Mouse (Mus musculus): ENCODE measurements around the gene Jun. TPM values are rescaled to one million over a fixed set of nuclear protein-coding genes. Genes with fewer than 3 reads are reported as not detected.

Gene Jun
- total and polyA plus RNA-seq, 3 experiments, result not detected

GRCm38 (mm10) chr4:95005251-95005830 lies 46.7 kb downstream of the Jun start:
- H3K27me3 ChIP-seq (ENCODE audit: control insufficient read depth in 1 of 2, insufficient read depth in 2 of 2, low read length in 2 of 2), result no peaks in the 10 kb centered on the region
- no peaks in the 10 kb centered on the region for H3K4me1 ChIP-seq (ENCODE audit: control insufficient read depth in 1 of 2, insufficient read depth in 2 of 2, low read length in 2 of 2)
- no peak overlapping the region for H3K9ac ChIP-seq (ENCODE audit: control insufficient read depth, low read depth, low read length, poor library complexity, severe bottlenecking)
- no peaks in the 10 kb centered on the region for H3K36me3 ChIP-seq (ENCODE audit: control insufficient read depth in 1 of 2, insufficient read depth in 2 of 2, low read length in 2 of 2)
- H3K79me2 ChIP-seq (ENCODE audit: control insufficient read depth, insufficient read depth, low read length, poor library complexity), result no peaks in the 10 kb centered on the region
- no peaks in the 10 kb centered on the region for H3K9me3 ChIP-seq (replicated peaks; ENCODE audit: insufficient read depth, low read length)
- no peak for DNase-seq (ENCODE audit: low read depth, low spot score)
- no peak overlapping the region for H3K4me3 ChIP-seq (ENCODE audit: control insufficient read depth in 1 of 2, insufficient read depth in 1 of 2, low read depth in 2 of 2, low read length in 2 of 2)
- no peak for TF ChIP-seq USF2 (IDR thresholded peaks at IDR 0.05; ENCODE audit: borderline replicate concordance in 1 of 2, insufficient read depth in 1 of 2, low read depth in 1 of 2, low read length in 2 of 2)
- TF ChIP-seq UBTF (IDR thresholded peaks at IDR 0.05; ENCODE audit: borderline replicate concordance, insufficient read depth, low read depth, low read length), result no peak
- no peak for TF ChIP-seq GATA1 (IDR thresholded peaks at IDR 0.05; ENCODE audit: low read depth, low read length)
- H3K27ac ChIP-seq (ENCODE audit: control insufficient read depth, low read depth, low read length), result no peak overlapping the region

GRCm38 (mm10) chr4:95001043-95001775 lies 50.8 kb downstream of the Jun start:
- Histone ChIP-seq H3K79me2 (ENCODE audit: control insufficient read depth, insufficient read depth, low read length, poor library complexity) (no peaks in the 10 kb centered on the region), H3K27me3 (ENCODE audit: control insufficient read depth in 1 of 2, insufficient read depth in 2 of 2, low read length in 2 of 2) (no peaks in the 10 kb centered on the region), H3K27ac (ENCODE audit: control insufficient read depth, low read depth, low read length) (no peak overlapping the region), H3K9ac (ENCODE audit: control insufficient read depth, low read depth, low read length, poor library complexity, severe bottlenecking) (no peak overlapping the region), H3K9me3 (replicated peaks; ENCODE audit: insufficient read depth, low read length) (no peaks in the 10 kb centered on the region), H3K36me3 (ENCODE audit: control insufficient read depth in 1 of 2, insufficient read depth in 2 of 2, low read length in 2 of 2) (no peaks in the 10 kb centered on the region), H3K4me3 (ENCODE audit: control insufficient read depth in 1 of 2, insufficient read depth in 1 of 2, low read depth in 2 of 2, low read length in 2 of 2) (no peak overlapping the region), H3K4me1 (ENCODE audit: control insufficient read depth in 1 of 2, insufficient read depth in 2 of 2, low read length in 2 of 2) (no peaks in the 10 kb centered on the region)
- TF ChIP-seq ZMIZ1 (IDR thresholded peaks at IDR 0.05; ENCODE audit: low read depth, low read length) (no peak), MYC (IDR thresholded peaks at IDR 0.05; ENCODE audit: low read depth, low read length) (no peak), GATA1 (IDR thresholded peaks at IDR 0.05; ENCODE audit: low read depth, low read length) (no peak), TAL1 (IDR thresholded peaks at IDR 0.05; ENCODE audit: low read length) (no peak), JUND (IDR thresholded peaks at IDR 0.05; ENCODE audit: low read depth, low read length) (no peak), MAX (IDR thresholded peaks at IDR 0.05; ENCODE audit: low read length) (no peak), USF2 (IDR thresholded peaks at IDR 0.05; ENCODE audit: borderline replicate concordance in 1 of 2, insufficient read depth in 1 of 2, low read depth in 1 of 2, low read length in 2 of 2) (no peak), MXI1 (IDR thresholded peaks at IDR 0.05; ENCODE audit: low read depth, low read length) (no peak), POLR2A (IDR thresholded peaks at IDR 0.05; ENCODE audit: control insufficient read depth in 1 of 2, insufficient read depth in 1 of 2, low read depth in 1 of 2, low read length in 2 of 2, poor library complexity in 1 of 2) (no peak), KAT2A (conservative IDR thresholded peaks at IDR 0.05; ENCODE audit: low read depth, low read length) (no peak)
- DNase-seq (ENCODE audit: low read depth, low spot score), result no peak

DNA sequence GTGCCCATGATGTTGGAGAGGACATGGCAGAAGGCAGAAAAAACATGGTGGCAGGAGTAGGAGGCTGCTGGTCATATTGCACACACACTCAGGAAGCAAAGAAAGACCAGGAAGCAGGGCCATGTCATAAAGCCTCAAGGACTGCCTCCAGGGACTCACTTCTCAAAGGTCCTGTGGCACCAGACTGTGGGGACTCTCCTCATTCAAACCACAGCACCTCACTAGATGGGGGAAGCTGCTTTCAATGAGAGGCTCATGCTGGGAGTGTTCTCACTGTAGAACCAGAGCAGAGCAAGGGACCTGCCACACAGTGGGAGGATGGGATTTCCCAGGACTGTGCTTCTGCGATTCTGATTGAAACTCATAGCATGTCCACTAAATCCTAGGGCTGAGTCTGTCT lies 51.9 kb downstream of the Jun start:
- Histone ChIP-seq H3K27ac (ENCODE audit: control insufficient read depth, low read depth, low read length) (no peak overlapping the region), H3K79me2 (ENCODE audit: control insufficient read depth, insufficient read depth, low read length, poor library complexity) (no peaks in the 10 kb centered on the region), H3K9ac (ENCODE audit: control insufficient read depth, low read depth, low read length, poor library complexity, severe bottlenecking) (no peak overlapping the region), H3K9me3 (replicated peaks; ENCODE audit: insufficient read depth, low read length) (no peaks in the 10 kb centered on the region), H3K27me3 (ENCODE audit: control insufficient read depth in 1 of 2, insufficient read depth in 2 of 2, low read length in 2 of 2) (no peaks in the 10 kb centered on the region), H3K36me3 (ENCODE audit: control insufficient read depth in 1 of 2, insufficient read depth in 2 of 2, low read length in 2 of 2) (no peaks in the 10 kb centered on the region), H3K4me1 (ENCODE audit: control insufficient read depth in 1 of 2, insufficient read depth in 2 of 2, low read length in 2 of 2) (no peaks in the 10 kb centered on the region), H3K4me3 (ENCODE audit: control insufficient read depth in 1 of 2, insufficient read depth in 1 of 2, low read depth in 2 of 2, low read length in 2 of 2) (no peak overlapping the region)
- TF ChIP-seq MEF2A (IDR thresholded peaks at IDR 0.05; ENCODE audit: extremely low read depth, insufficient replicate concordance, low read depth, low read length, poor library complexity, severe bottlenecking), result no peak
- no peak for TF ChIP-seq E2F4 (IDR thresholded peaks at IDR 0.05; ENCODE audit: borderline replicate concordance, low read depth, low read length)
- no peak for TF ChIP-seq TBP (IDR thresholded peaks at IDR 0.05; ENCODE audit: low read depth, low read length)
- TF ChIP-seq CTCF (IDR thresholded peaks at IDR 0.05 in 2 of 3, conservative IDR thresholded peaks at IDR 0.05 in 1 of 3; ENCODE audit: control insufficient read depth in 1 of 3, insufficient read depth in 1 of 3, low read depth in 2 of 3, low read length in 3 of 3, poor library complexity in 1 of 3, severe bottlenecking in 1 of 3), result no peak
- no peak for TF ChIP-seq BHLHE40 (IDR thresholded peaks at IDR 0.05; ENCODE audit: borderline replicate concordance, low read depth, low read length)
- no peak for TF ChIP-seq TCF12 (IDR thresholded peaks at IDR 0.05; ENCODE audit: low read depth, low read length)
- no peak for TF ChIP-seq POLR2A (IDR thresholded peaks at IDR 0.05; ENCODE audit: control insufficient read depth in 1 of 2, insufficient read depth in 1 of 2, low read depth in 1 of 2, low read length in 2 of 2, poor library complexity in 1 of 2)
- TF ChIP-seq MAX (IDR thresholded peaks at IDR 0.05; ENCODE audit: low read length), result no peak
- no peak for TF ChIP-seq POLR2AphosphoS2 (IDR thresholded peaks at IDR 0.05; ENCODE audit: low read length)
- no peak for TF ChIP-seq GABPA (IDR thresholded peaks at IDR 0.05; ENCODE audit: low read depth, low read length)
- no peak for TF ChIP-seq KAT2A (conservative IDR thresholded peaks at IDR 0.05; ENCODE audit: low read depth, low read length)
- no peak for DNase-seq (ENCODE audit: low read depth, low spot score)

All from MEL (cell line).